Mouse (Mus musculus): Measurements from ENCODE around the gene Col6a3.

DNA sequence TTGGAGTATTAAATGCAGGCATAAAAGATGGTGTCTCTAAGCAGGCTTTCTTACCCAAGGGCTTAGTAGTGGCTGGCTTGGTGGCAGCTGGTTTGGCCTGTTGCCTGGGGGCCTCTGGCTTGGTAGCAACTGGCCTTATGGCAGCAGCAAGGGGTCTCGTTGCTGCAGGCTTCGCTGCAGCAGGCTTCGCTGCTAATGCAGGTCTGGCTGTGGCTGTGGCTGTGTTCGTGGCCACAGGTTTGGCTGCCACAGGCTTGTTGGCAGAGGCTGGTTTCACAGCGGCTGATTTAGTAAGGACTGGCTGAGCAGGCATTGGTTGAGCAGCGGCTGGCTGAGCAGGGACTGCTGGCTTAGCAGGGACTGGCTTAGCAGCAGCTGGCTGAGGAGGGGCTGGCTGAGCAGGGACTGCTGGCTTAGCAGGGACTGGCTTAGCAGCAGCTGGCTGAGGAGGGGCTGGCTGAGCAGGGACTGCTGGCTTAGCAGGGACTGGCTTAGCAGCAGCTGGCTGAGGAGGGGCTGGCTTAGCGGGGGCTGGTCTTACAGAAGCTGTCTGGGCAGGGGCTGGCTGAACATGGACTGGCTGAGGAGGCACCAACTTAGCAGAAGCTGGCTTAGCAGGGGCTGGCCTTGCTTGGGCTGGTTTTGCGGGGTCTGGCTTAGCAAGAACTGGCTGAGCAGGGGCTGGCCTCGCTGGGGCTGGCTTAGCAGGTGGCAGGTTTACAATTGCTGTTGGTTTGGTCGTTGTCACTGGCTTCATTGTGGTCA lies 68.1 kb downstream of the Col6a3 start:
- TF ChIP-seq CTCF (conservative IDR thresholded peaks at IDR 0.05; ENCODE audit: insufficient read depth, insufficient read length, low read depth, low read length) (no peak), POLR2A (IDR thresholded peaks at IDR 0.05; ENCODE audit: low read depth, low read length) (no peak)

Data from kidney, adult 2 months (tissue).